Mouse (Mus musculus) liver, adult 2 months (tissue): Measurements from ENCODE around the gene Sec31a. TPM values are rescaled to one million over a fixed set of nuclear protein-coding genes. Genes with fewer than 3 reads are reported as not detected.

Experiments
- DNase-seq: peaks from one replicate; pipeline ENCODE4 v3.0.0-alpha.2; 2011; ENCODE audit warnings: low read depth, low spot score; ENCODE audit errors: extremely low read depth
- H3K27ac ChIP-seq: fragments of 200-500 bp; replicated peaks from 2 replicates; pipeline ENCODE4 v1.5.1; 2012; ENCODE audit warnings: low read depth, mild to moderate bottlenecking, control low read depth, inconsistent platforms, low read length; ENCODE audit not compliant: insufficient read depth
- H3K27me3 ChIP-seq: fragments of 200-500 bp; 2 replicates; pipeline ENCODE4 v1.6.1; 2012; ENCODE audit warnings: mild to moderate bottlenecking, moderate library complexity, low read length, inconsistent platforms; ENCODE audit not compliant: control insufficient read depth, insufficient read depth
- H3K36me3 ChIP-seq: fragments of 200-500 bp; 2 replicates; pipeline ENCODE4 v1.6.1; 2012; ENCODE audit warnings: low read length, inconsistent platforms; ENCODE audit not compliant: control insufficient read depth, insufficient read depth
- H3K4me1 ChIP-seq: fragments of 200-500 bp; 2 replicates; pipeline ENCODE4 v1.6.1; 2011; ENCODE audit warnings: low read length; ENCODE audit not compliant: control insufficient read depth, insufficient read depth
- H3K4me3 ChIP-seq: fragments of 200-500 bp; 2 replicates; pipeline ENCODE4 v1.5.1; 2011; ENCODE audit warnings: low read depth, mild to moderate bottlenecking, control low read depth, low read length, moderate library complexity; ENCODE audit not compliant: insufficient read depth
- H3K79me2 ChIP-seq: fragments of 200-500 bp; 2 replicates; pipeline ENCODE4 v1.6.1; 2012; ENCODE audit warnings: inconsistent platforms, mild to moderate bottlenecking, low read length, moderate library complexity; ENCODE audit not compliant: control insufficient read depth, insufficient read depth
- H3K9ac ChIP-seq: fragments of 200-500 bp; 2 replicates; pipeline ENCODE4 v1.6.1; 2012; ENCODE audit warnings: low read depth, mild to moderate bottlenecking, control low read depth, inconsistent platforms, low read length
- CTCF ChIP-seq: fragments of 200-500 bp; IDR thresholded peaks from 2 replicates; pipeline ENCODE4 v1.5.1; 2011; ENCODE audit warnings: low read depth, low read length, control low read depth
- POLR2A ChIP-seq: fragments of 200-500 bp; IDR thresholded peaks from 2 replicates; pipeline ENCODE4 v1.6.1; 2011; ENCODE audit warnings: low read length, control low read depth; ENCODE audit not compliant: insufficient read depth; ENCODE audit errors: extremely low read depth
- WGBS: fragments of 180-500 bp; shearing (Covaris S2); methylation state at CpG from one replicate; pipeline ENCODE4 v1.1.7; 2018; 5-methylcytosine and 5-hydroxymethylcytosine counted together
- polyA plus RNA-seq: library from polyadenylated mRNA; depleted of rRNA; stranded (reverse); fragments of >200 nt; gene quantifications from 2 replicates; pipeline ENCODE4 v1.2.3, GENCODE M21; 2012
- total RNA-seq: library from RNA; depleted of rRNA; stranded (reverse); fragments of >200 nt; gene quantifications from 2 replicates; pipeline ENCODE4 v1.2.3, GENCODE M21; 2014

Gene Sec31a
- total and polyA plus RNA-seq, 2 experiments, result 76.1 to 188 TPM

DNA sequence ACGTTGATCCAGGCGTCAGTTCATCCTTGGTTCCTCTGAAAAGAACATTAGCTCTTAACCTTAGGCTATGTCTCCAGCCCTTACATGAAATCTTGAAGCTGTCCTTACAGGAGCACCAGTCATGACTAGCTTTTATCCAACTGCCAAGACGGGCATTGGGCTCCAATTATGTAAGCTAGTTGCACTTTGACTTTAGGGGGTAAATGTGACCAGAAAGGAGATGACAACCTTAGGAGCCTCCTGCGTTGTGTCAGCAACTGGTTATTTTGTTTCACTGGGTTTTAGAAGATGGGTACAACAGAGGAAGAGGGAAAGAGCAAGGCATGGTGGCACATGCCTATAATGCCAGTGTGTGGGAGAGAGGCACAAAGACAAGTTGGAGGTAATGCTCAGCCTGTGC is 2.8 kb upstream of the Sec31a start:
- Histone ChIP-seq H3K36me3 (peaks cover 33% of the 10 kb centered on the region), H3K4me1 (peaks cover 9% of the 10 kb centered on the region), H3K79me2 (peaks cover 13% of the 10 kb centered on the region; the same call in 1 of the 2 replicates), H3K4me3 (no peak overlapping the region), H3K27ac (peak overlapping the region; percentile 54), H3K9ac (no peak overlapping the region), H3K27me3 (no peaks in the 10 kb centered on the region)
- WGBS, result 57% methylated on average over 4 of the region's 4 CpGs
- DNase-seq, result no peak
- TF ChIP-seq POLR2A (no peak), CTCF (no peak)

DNA sequence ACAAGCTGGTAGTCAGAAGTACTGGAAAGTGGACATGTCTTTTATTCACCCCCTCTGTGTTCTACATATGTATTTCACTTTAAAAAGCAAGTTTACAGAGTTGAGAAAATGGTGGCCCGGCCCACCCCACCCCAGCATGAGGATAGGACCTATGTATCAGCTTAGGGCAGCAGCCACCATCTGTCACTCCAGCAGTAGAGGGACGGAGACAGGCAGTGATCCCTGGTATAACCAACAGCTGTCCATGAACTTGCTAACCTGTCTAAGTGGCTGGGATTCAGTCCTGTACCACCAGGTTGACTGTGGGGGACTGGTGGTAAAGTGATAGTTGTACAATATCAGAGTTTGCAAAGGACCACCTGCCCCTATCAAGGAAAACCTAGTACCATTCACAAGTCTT is 2.0 kb upstream of the Sec31a start:
- Histone ChIP-seq H3K4me1 (peaks cover 11% of the 10 kb centered on the region), H3K79me2 (peaks cover 10% of the 10 kb centered on the region; the same call in 1 of the 2 replicates), H3K9ac (no peak overlapping the region), H3K27ac (no peak overlapping the region), H3K36me3 (peaks cover 33% of the 10 kb centered on the region), H3K27me3 (no peaks in the 10 kb centered on the region), H3K4me3 (no peak overlapping the region)
- no peak for TF ChIP-seq POLR2A
- no peak for TF ChIP-seq CTCF
- 91% methylated on average over 2 of the region's 2 CpGs for WGBS
- no peak for DNase-seq

DNA sequence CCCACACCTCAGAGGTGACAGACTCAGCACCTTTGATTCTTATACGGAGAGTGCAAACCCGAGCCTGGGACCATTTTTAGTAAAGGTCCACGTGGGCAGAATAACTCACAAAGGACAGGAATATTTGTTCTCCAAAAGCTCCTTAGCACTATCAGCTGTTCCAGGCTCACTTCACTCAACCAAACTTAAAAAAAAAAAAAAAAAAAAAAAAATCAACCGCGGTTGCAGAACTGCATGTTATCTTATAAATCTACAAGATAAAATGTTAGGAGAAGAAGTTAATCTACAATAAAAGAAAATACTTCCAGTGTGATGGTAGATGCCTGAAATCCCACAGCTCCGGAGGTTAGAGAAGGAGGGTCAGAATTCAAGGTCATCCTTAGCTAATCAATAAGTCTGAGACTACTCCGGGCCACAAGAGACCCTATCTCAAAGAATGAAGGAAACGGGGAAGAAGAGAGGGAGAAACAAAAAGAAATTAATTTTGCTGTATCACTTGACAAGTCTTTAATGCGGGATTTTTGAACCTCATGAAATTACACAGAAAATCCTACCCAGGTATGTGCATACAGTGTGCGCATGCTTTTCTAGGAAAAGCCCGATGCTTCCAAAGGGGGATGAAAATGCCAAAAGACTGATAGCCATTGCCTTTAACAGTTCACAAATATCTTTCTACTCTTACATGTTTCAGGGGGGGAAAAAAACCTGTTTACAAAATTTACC is 1.4 kb downstream of the Sec31a start:
- Histone ChIP-seq H3K4me3 (peak overlapping the region; percentile 48), H3K36me3 (peaks cover 7% of the 10 kb centered on the region; the same call in 1 of the 2 replicates), H3K4me1 (peaks cover 23% of the 10 kb centered on the region), H3K27ac (peak overlapping the region; percentile 77), H3K9ac (peak overlapping the region; percentile 47), H3K27me3 (no peaks in the 10 kb centered on the region), H3K79me2 (peaks cover 16% of the 10 kb centered on the region; the same call in 1 of the 2 replicates)
- TF ChIP-seq POLR2A, result no peak
- no peak for TF ChIP-seq CTCF
- peak; percentile 50 for DNase-seq
- 8% methylated on average over 11 of the region's 11 CpGs for WGBS

DNA sequence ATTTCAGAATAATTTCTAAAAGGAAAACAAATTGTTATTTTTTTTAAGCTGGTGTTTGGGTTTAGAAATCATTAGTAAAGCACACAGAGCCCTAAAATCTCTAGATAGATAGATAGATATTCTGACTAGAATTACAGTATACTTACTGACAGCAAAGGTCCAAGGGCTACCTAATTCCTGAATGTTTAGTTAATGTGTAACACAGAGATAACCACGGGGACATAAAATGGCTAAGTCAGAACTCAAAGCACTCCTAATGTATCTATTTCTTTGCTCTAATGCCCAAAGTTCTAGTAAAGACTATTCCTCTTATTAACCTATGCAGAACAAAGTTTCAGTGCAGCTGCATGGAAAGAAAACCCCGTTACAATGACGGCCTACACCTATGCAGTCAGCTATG is 3.1 kb downstream of the Sec31a start:
- H3K4me1 ChIP-seq, result peaks cover 23% of the 10 kb centered on the region
- TF ChIP-seq CTCF (no peak), POLR2A (no peak)
- H3K9ac ChIP-seq, result no peak overlapping the region
- H3K36me3 ChIP-seq, result peaks cover 7% of the 10 kb centered on the region; the same call in 1 of the 2 replicates
- peak; percentile 93 for DNase-seq
- no peak overlapping the region for H3K4me3 ChIP-seq
- H3K27me3 ChIP-seq, result no peaks in the 10 kb centered on the region
- 14% methylated on average over 3 of the region's 3 CpGs for WGBS
- H3K27ac ChIP-seq, result peak overlapping the region; percentile 41
- H3K79me2 ChIP-seq, result peaks cover 18% of the 10 kb centered on the region; the same call in 1 of the 2 replicates

DNA sequence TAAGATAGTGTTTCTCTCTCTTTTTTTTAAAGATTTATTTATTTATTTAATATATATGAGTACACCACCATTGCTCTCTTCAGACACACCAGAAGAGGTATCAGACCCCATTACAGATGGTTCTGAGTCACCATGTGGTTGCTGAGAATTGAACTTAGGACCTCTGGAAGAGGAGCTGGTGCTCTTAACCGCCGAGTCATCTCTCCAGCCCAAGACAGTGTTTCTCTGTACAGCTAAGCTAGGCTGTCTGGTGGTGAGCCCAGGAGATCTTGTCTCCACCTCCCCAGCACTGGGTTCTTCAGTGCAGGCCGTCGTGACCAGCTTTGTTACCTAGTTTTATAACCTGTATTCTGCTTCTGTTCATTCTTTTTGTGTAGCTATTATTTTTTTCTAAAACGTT is 5.8 kb downstream of the Sec31a start:
- H3K79me2 ChIP-seq, result peaks cover 20% of the 10 kb centered on the region; the same call in 1 of the 2 replicates
- no peak for DNase-seq
- peaks cover 21% of the 10 kb centered on the region for H3K4me1 ChIP-seq
- H3K36me3 ChIP-seq, result peaks cover 27% of the 10 kb centered on the region
- no peak overlapping the region for H3K27ac ChIP-seq
- no peak for TF ChIP-seq POLR2A
- TF ChIP-seq CTCF, result no peak
- H3K9ac ChIP-seq, result no peak overlapping the region
- H3K27me3 ChIP-seq, result no peaks in the 10 kb centered on the region
- 55% methylated on average over 5 of the region's 5 CpGs for WGBS
- H3K4me3 ChIP-seq, result no peak overlapping the region

DNA sequence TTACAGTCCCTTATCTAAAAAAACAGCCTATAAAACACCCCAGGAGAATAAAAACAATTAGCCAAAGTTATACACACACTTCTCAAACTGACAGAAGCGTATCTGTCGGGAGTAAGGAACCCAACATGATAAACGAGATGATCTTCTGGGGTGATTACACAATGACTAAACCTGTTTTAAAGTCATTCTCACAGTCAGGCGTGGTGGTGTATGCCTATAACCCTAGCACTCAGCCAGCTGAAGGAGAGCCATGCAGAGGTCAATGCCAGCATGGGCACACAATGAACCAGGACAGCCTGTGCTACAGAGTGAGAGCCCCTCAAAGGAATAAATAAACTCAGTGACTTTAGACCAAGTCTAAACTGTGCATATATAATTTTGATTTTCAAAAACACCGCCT is 7.5 kb downstream of the Sec31a start:
- Histone ChIP-seq H3K79me2 (peaks cover 17% of the 10 kb centered on the region; the same call in 1 of the 2 replicates), H3K9ac (no peak overlapping the region), H3K27ac (no peak overlapping the region), H3K4me1 (peaks cover 14% of the 10 kb centered on the region), H3K27me3 (no peaks in the 10 kb centered on the region), H3K4me3 (no peak overlapping the region), H3K36me3 (peaks cover 41% of the 10 kb centered on the region)
- peak; percentile 67 for DNase-seq
- WGBS, result 42% methylated on average over 5 of the region's 5 CpGs
- TF ChIP-seq CTCF, result no peak
- TF ChIP-seq POLR2A, result no peak
